In the genomic region with DNA sequence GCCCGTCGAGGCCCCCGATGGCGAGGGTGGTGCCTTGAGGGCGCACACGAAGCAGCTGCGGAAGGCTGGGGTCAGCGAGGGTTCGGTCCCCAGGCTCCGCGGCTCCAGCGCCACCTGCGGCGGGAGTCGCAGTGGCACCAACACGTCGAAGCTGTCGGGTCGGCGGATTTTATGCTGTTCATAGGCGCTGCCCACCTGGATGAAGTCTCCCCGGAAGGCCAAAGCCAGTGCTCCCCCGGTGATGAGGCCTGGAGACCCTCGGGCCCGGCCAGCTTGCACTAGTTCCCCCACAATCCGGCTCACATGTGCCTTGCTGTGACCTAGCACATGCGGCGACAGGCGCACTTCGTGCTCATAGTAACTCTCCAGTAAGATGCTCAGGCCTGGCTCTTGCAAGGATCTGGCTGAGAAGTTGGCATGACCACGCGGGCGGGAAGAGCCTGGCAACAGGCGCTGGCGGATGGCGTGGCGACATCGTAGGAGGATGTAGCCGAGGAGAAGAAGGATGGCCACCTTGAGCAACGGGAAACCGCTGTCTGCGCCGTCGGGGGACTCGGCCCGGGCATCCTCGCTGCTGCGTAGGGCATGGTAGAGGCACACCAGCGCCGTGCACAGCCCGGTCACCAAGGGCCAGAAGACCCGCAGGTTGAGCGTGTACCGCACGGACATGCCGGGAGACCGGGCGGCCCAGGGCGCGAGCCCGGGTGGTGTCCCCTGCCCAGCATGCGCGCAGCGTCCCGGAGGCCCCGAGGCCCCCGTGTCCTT, we compare ENCODE assay signal across 8 mouse cellular contexts. TPM values are rescaled to one million over a fixed set of nuclear protein-coding genes. Genes with fewer than 3 reads are reported as not detected.
DNase-seq lines count a peak whose midpoint lies in the region; ATAC-seq and TF ChIP-seq lines count a peak whose summit lies in the region.

No protein-coding gene starts in this region.

- 3% methylated on average over 65 of the region's 67 CpGs for WGBS in embryonic facial prominence, embryonic 11.5 days
- WGBS in heart, embryonic 16.5 days = 5% methylated on average over 67 of the region's 67 CpGs
- 4% methylated on average over 66 of the region's 67 CpGs for WGBS in limb, embryonic 13.5 days
- 3% methylated on average over 67 of the region's 67 CpGs for WGBS in midbrain, embryonic 14.5 days

- H3K4me3 ChIP-seq in C2C12 (ENCODE audit: insufficient read depth, poor library complexity, severe bottlenecking) = peak overlapping the region; percentile 55
- peak overlapping the region; percentile 59 for H3K4me3 ChIP-seq in embryonic facial prominence, embryonic 11.5 days (ENCODE audit: low read depth, low read length)
- peak overlapping the region; percentile 58 for H3K4me3 ChIP-seq in heart, embryonic 16.5 days (ENCODE audit: low read length)
- H3K4me3 ChIP-seq in limb, embryonic 13.5 days = peak overlapping the region; percentile 82
- H3K4me3 ChIP-seq in midbrain, embryonic 14.5 days (replicated peaks; ENCODE audit: low read depth, low read length) = peak overlapping the region; percentile 46

- H3K79me3 ChIP-seq in C2C12 (ENCODE audit: low read depth) = peaks cover 47% of the 10 kb centered on the region

- H3K4me2 ChIP-seq in embryonic facial prominence, embryonic 11.5 days (ENCODE audit: low read depth, low read length) = peak overlapping the region; percentile 89
- peak overlapping the region; percentile 67 for H3K4me2 ChIP-seq in heart, embryonic 16.5 days (ENCODE audit: low read depth, low read length)
- H3K4me2 ChIP-seq in limb, embryonic 13.5 days (replicated peaks) = peak overlapping the region; percentile 89
- H3K4me2 ChIP-seq in midbrain, embryonic 14.5 days (ENCODE audit: low read length) = peak overlapping the region; percentile 68

- peaks cover 16% of the 10 kb centered on the region for H3K36me3 ChIP-seq in C2C12 (ENCODE audit: control insufficient read depth, insufficient read depth)
- no peaks in the 10 kb centered on the region for H3K36me3 ChIP-seq in embryonic facial prominence, embryonic 11.5 days (replicated peaks; ENCODE audit: control insufficient read depth, insufficient read depth, low read depth, low read length)
- H3K36me3 ChIP-seq in heart, embryonic 16.5 days (ENCODE audit: control insufficient read depth, insufficient read depth) = peaks cover 3% of the 10 kb centered on the region; the same call in 1 of the 2 replicates
- H3K36me3 ChIP-seq in limb, embryonic 13.5 days = peaks cover 20% of the 10 kb centered on the region
- no peaks in the 10 kb centered on the region for H3K36me3 ChIP-seq in midbrain, embryonic 14.5 days (ENCODE audit: control insufficient read depth, insufficient read depth, low read length)

- H3K27me3 ChIP-seq in C2C12 (ENCODE audit: control insufficient read depth, insufficient read depth, insufficient read length) = no peaks in the 10 kb centered on the region
- H3K27me3 ChIP-seq in embryonic facial prominence, embryonic 11.5 days (ENCODE audit: control insufficient read depth, insufficient read depth, low read length) = peaks cover 17% of the 10 kb centered on the region
- H3K27me3 ChIP-seq in heart, embryonic 16.5 days (ENCODE audit: control insufficient read depth, insufficient read depth, low read length) = peaks cover 15% of the 10 kb centered on the region
- H3K27me3 ChIP-seq in limb, embryonic 13.5 days = peaks cover 16% of the 10 kb centered on the region
- H3K27me3 ChIP-seq in midbrain, embryonic 14.5 days (ENCODE audit: control insufficient read depth, insufficient read depth, low read length) = peaks cover 44% of the 10 kb centered on the region

- peak overlapping the region; percentile 91 for H3ac ChIP-seq in C2C12 (ENCODE audit: control insufficient read depth, insufficient read length, low read depth)

- TF ChIP-seq CTCF in C2C12 (IDR thresholded peaks at IDR 0.05; ENCODE audit: control insufficient read depth, insufficient read depth, insufficient read length) = no peak

- H3K79me2 ChIP-seq in C2C12 (ENCODE audit: control insufficient read depth, insufficient read depth) = peaks cover 66% of the 10 kb centered on the region

- peak; percentile 38 for DNase-seq in CD4-positive, CD25-positive, alpha-beta regulatory T cell, adult 2 months (ENCODE audit: low read depth, low spot score)
- peak; percentile 47 for DNase-seq in embryonic facial prominence, embryonic 11.5 days (ENCODE audit: low spot score)
- DNase-seq in midbrain, embryonic 14.5 days = peak; percentile 47
- DNase-seq in ovary, postnatal 10 days (ENCODE audit: low spot score) = no peak

- H3K4me1 ChIP-seq in embryonic facial prominence, embryonic 11.5 days (ENCODE audit: control insufficient read depth, insufficient read depth, low read length) = no peaks in the 10 kb centered on the region; the same call in none of the 2 replicates
- peaks cover 23% of the 10 kb centered on the region for H3K4me1 ChIP-seq in heart, embryonic 16.5 days (ENCODE audit: control insufficient read depth, insufficient read depth, low read length)
- peaks cover 46% of the 10 kb centered on the region for H3K4me1 ChIP-seq in limb, embryonic 13.5 days
- H3K4me1 ChIP-seq in midbrain, embryonic 14.5 days (ENCODE audit: control insufficient read depth, insufficient read depth, low read length) = peaks cover 10% of the 10 kb centered on the region

- H3K9ac ChIP-seq in embryonic facial prominence, embryonic 11.5 days (replicated peaks; ENCODE audit: low read length) = peak overlapping the region; percentile 92
- H3K9ac ChIP-seq in heart, embryonic 16.5 days (ENCODE audit: low read length) = peak overlapping the region; percentile 82
- H3K9ac ChIP-seq in limb, embryonic 13.5 days = peak overlapping the region; percentile 96
- H3K9ac ChIP-seq in midbrain, embryonic 14.5 days (replicated peaks; ENCODE audit: low read length) = peak overlapping the region; percentile 55

- no peaks in the 10 kb centered on the region for H3K9me3 ChIP-seq in embryonic facial prominence, embryonic 11.5 days (replicated peaks; ENCODE audit: control insufficient read depth, low read length)
- no peaks in the 10 kb centered on the region for H3K9me3 ChIP-seq in heart, embryonic 16.5 days (replicated peaks; ENCODE audit: control insufficient read depth, low read length)
- no peaks in the 10 kb centered on the region for H3K9me3 ChIP-seq in limb, embryonic 13.5 days
- H3K9me3 ChIP-seq in midbrain, embryonic 14.5 days (ENCODE audit: control insufficient read depth, low read length) = 0 out of 2 replicates have a peak, but pooled peaks cover 3% of the 10 kb centered on the region

- H3K27ac ChIP-seq in embryonic facial prominence, embryonic 11.5 days (replicated peaks; ENCODE audit: low read depth, low read length) = peak overlapping the region; percentile 53; the same call in 1 of the 2 replicates
- H3K27ac ChIP-seq in heart, embryonic 16.5 days (ENCODE audit: low read length) = peak overlapping the region; percentile 72
- peak overlapping the region; percentile 83 for H3K27ac ChIP-seq in limb, embryonic 13.5 days
- no peak overlapping the region for H3K27ac ChIP-seq in midbrain, embryonic 14.5 days (replicated peaks; ENCODE audit: low read depth, low read length)

- ATAC-seq in CD4-positive, CD25-positive, alpha-beta regulatory T cell, adult 4 months = no peak
- ATAC-seq in embryonic facial prominence, embryonic 11.5 days (replicated peaks; ENCODE audit: insufficient number of reproducible peaks, low FRiP score, low TSS enrichment, low read depth) = peak; percentile 63
- ATAC-seq in heart, embryonic 16.5 days (replicated peaks; ENCODE audit: extremely low read depth, insufficient read depth, low FRiP score) = peak; percentile 43
- no peak for ATAC-seq in limb, embryonic 13.5 days (ENCODE audit: low FRiP score, low read depth)
- ATAC-seq in midbrain, embryonic 14.5 days (ENCODE audit: low FRiP score, low TSS enrichment) = peak; percentile 31; the same call in 1 of the 2 replicates

TF ChIP-seq in C2C12, 6 proteins besides CTCF, POLR2A, EP300 and RAD21:
- TF ChIP-seq MYOG (IDR thresholded peaks at IDR 0.05; ENCODE audit: control insufficient read depth, extremely low read depth, insufficient read length) (no peak), MAX (IDR thresholded peaks at IDR 0.05) (no peak), USF1 (IDR thresholded peaks at IDR 0.05; ENCODE audit: low read depth) (no peak), FOSL1 (IDR thresholded peaks at IDR 0.05; ENCODE audit: insufficient read depth, low read length, poor library complexity, severe bottlenecking) (no peak), CEBPB (IDR thresholded peaks at IDR 0.05; ENCODE audit: low read depth) (no peak), MYOD1 (IDR thresholded peaks at IDR 0.05; ENCODE audit: control insufficient read depth, insufficient read length, low read depth) (no peak)

RNA-seq across cellular contexts. Expression of gene Itpripl2, which starts 0.9 kb away (rescaled TPM):
- under 1 TPM; 0.63 to 0.77 TPM for polyA plus RNA-seq in CD4-positive, CD25-positive, alpha-beta regulatory T cell, adult 4 months (2017; shearing (Covaris generic))
- 23.0 TPM for polyA plus RNA-seq in C2C12 (2012; fragmentation: generic; extraction: Trizol)
- polyA plus RNA-seq in embryonic facial prominence, embryonic 11.5 days (2014; fragmentation: Nextera tagmentation; extraction: Ambion mirVana) = 1.3 and 1.8 TPM in 2 replicates
- 4.1 and 4.9 TPM in 2 replicates for polyA plus RNA-seq in heart, embryonic 16.5 days (2015; fragmentation: Nextera tagmentation; extraction: Ambion mirVana)
- 6.1 and 6.4 TPM in 2 replicates for polyA plus RNA-seq in limb, embryonic 13.5 days (2015; fragmentation: Nextera tagmentation; extraction: Ambion mirVana)
- polyA plus RNA-seq in midbrain, embryonic 14.5 days (2014; fragmentation: Nextera tagmentation; extraction: Ambion mirVana) = 0.28 and 0.63 TPM in 2 replicates

RNA-seq across cellular contexts. Expression of gene Coq7, which starts 42.3 kb away (rescaled TPM):
- polyA plus RNA-seq in CD4-positive, CD25-positive, alpha-beta regulatory T cell, adult 4 months (2017; shearing (Covaris generic)) = 10 to 100 TPM; 10.3 to 10.7 TPM
- 66.1 TPM for polyA plus RNA-seq in C2C12 (2012; fragmentation: generic; extraction: Trizol)
- 107 and 110 TPM in 2 replicates for polyA plus RNA-seq in embryonic facial prominence, embryonic 11.5 days (2014; fragmentation: Nextera tagmentation; extraction: Ambion mirVana)
- polyA plus RNA-seq in heart, embryonic 16.5 days (2015; fragmentation: Nextera tagmentation; extraction: Ambion mirVana) = 173 and 177 TPM in 2 replicates
- 86.3 and 96.7 TPM in 2 replicates for polyA plus RNA-seq in limb, embryonic 13.5 days (2015; fragmentation: Nextera tagmentation; extraction: Ambion mirVana)
- 93.7 and 103 TPM in 2 replicates for polyA plus RNA-seq in midbrain, embryonic 14.5 days (2014; fragmentation: Nextera tagmentation; extraction: Ambion mirVana)

RNA-seq across cellular contexts. Expression of gene Syt17, which starts 42.8 kb away (rescaled TPM):
- under 1 TPM in 1 of 2 experiments, not detected in 1; 0.30 TPM for polyA plus RNA-seq in CD4-positive, CD25-positive, alpha-beta regulatory T cell, adult 4 months (2017; shearing (Covaris generic))
- polyA plus RNA-seq in C2C12 (2012; fragmentation: generic; extraction: Trizol) = 5.3 TPM
- polyA plus RNA-seq in embryonic facial prominence, embryonic 11.5 days (2014; fragmentation: Nextera tagmentation; extraction: Ambion mirVana) = 2.3 TPM in 2 replicates
- polyA plus RNA-seq in heart, embryonic 16.5 days (2015; fragmentation: Nextera tagmentation; extraction: Ambion mirVana) = 1.9 and 2.1 TPM in 2 replicates
- polyA plus RNA-seq in limb, embryonic 13.5 days (2015; fragmentation: Nextera tagmentation; extraction: Ambion mirVana) = 1.8 and 2.2 TPM in 2 replicates
- polyA plus RNA-seq in midbrain, embryonic 14.5 days (2014; fragmentation: Nextera tagmentation; extraction: Ambion mirVana) = 12.4 and 13.1 TPM in 2 replicates

Comparison
In these comparisons a context has a peak if more than half of its experiments do, and no peak if none do; other contexts are left out.
1. ATAC-seq: peak in embryonic facial prominence, embryonic 11.5 days (single experiment), heart, embryonic 16.5 days (single experiment) and midbrain, embryonic 14.5 days (single experiment); none in CD4-positive, CD25-positive, alpha-beta regulatory T cell, adult 4 months (single experiment) and limb, embryonic 13.5 days (single experiment).
2. Peak in every context shown above with its lines, with median percentiles within 50 percentile points of each other: H3K4me3 ChIP-seq, H3K4me2 ChIP-seq and H3K9ac ChIP-seq.